Mouse (Mus musculus) neural tube, embryonic 12.5 days (tissue): ENCODE data around the gene Rdx. TPM values are rescaled to one million over a fixed set of nuclear protein-coding genes. Genes with fewer than 3 reads are reported as not detected.

Source experiments
- ATAC-seq: fragments of 200-750 bp; cut with Nextera tagmentation; 2 replicates; pipeline ENCODE4 v1.8.0; 2017; ENCODE audit warnings: low read depth, mild to moderate bottlenecking, moderate TSS enrichment, moderate library complexity; ENCODE audit not compliant: low FRiP score
- H3K27ac ChIP-seq: fragments of 300-500 bp; sonication (generic); 2 replicates; pipeline ENCODE4 v1.5.1; 2016
- H3K27me3 ChIP-seq: fragments of 300-500 bp; sonication (generic); replicated peaks from 2 replicates; pipeline ENCODE4 v1.6.1; 2016; ENCODE audit warnings: mild to moderate bottlenecking
- H3K36me3 ChIP-seq: fragments of 300-500 bp; sonication (generic); 2 replicates; pipeline ENCODE4 v1.6.1; 2016; ENCODE audit warnings: mild to moderate bottlenecking
- H3K4me1 ChIP-seq: fragments of 300-500 bp; sonication (generic); 2 replicates; pipeline ENCODE4 v1.6.1; 2016
- H3K4me2 ChIP-seq: fragments of 300-500 bp; sonication (generic); replicated peaks from 2 replicates; pipeline ENCODE4 v1.6.1; 2016; ENCODE audit warnings: mild to moderate bottlenecking
- H3K4me3 ChIP-seq: fragments of 300-500 bp; sonication (generic); 2 replicates; pipeline ENCODE4 v1.5.1; 2016
- H3K9ac ChIP-seq: fragments of 300-500 bp; sonication (generic); 2 replicates; pipeline ENCODE4 v1.6.1; 2016; ENCODE audit warnings: mild to moderate bottlenecking
- H3K9me3 ChIP-seq: fragments of 300-500 bp; sonication (generic); 2 replicates; pipeline ENCODE4 v1.6.1; 2016; ENCODE audit warnings: mild to moderate bottlenecking
- WGBS: fragments of 180-500 bp; shearing (Covaris S2); methylation state at CpG from one replicate; pipeline ENCODE4 v1.1.7; 2016; 5-methylcytosine and 5-hydroxymethylcytosine counted together
- polyA plus RNA-seq: library from polyadenylated mRNA; unstranded; fragments of >200 nt; fragmentation: Nextera tagmentation; extraction: Ambion mirVana; gene quantifications from 2 replicates; pipeline ENCODE4 v1.2.1, GENCODE M21; 2016

Gene Rdx
- 133 and 136 TPM in 2 replicates for polyA plus RNA-seq

- Histone ChIP-seq H3K36me3 (no peaks in the 10 kb centered on the region), H3K9ac (peak within 1 kb of the TSS; percentile 98), H3K27ac (peak within 1 kb of the TSS; percentile 96), H3K9me3 (no peaks in the 10 kb centered on the region), H3K27me3 (no peaks in the 10 kb centered on the region), H3K4me2 (peak within 1 kb of the TSS; percentile 71), H3K4me1 (peaks cover 24% of the 10 kb centered on the region), H3K4me3 (peak within 1 kb of the TSS; percentile 91)
- peak; percentile 3; the same call in 1 of the 2 replicates for ATAC-seq
- WGBS = 3% methylated on average over 17 of the region's 17 CpGs
These were observed at the start of gene Rdx for GRCm38 (mm10) chr9:52047129-52047820. Gene Rdx, plus strand, starts transcription at chr9:52047173.

- Histone ChIP-seq H3K9me3 (no peaks in the 10 kb centered on the region), H3K4me3 (no peak overlapping the region)
- 59% methylated on average over 4 of the region's 4 CpGs for WGBS
These were observed 43.5 kb upstream of the Rdx start for GRCm38 (mm10) chr9:52003501-52003900.

DNA sequence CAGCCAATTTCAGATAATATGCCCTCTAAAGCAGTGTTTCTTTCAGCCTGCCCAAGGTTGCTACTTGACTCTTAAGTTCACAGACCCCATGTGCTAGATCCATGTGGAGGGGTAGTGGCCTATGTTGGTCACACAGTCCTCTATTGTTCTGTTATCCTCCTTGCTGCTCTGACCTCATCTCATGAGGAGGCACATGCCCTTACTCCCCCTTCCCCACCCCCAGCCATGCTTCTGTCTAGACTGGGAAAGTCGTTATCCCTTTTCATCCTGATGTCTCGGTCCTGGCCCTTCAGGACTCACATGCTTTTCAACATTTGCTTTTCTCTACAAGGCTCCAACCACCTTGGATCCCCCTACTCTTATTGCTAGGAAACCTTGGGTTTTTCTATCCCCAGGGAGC is 39.6 kb upstream of the Rdx start:
- ATAC-seq = no peak
- Histone ChIP-seq H3K27ac (no peak overlapping the region), H3K27me3 (no peaks in the 10 kb centered on the region), H3K4me2 (no peak overlapping the region), H3K9ac (no peak overlapping the region), H3K36me3 (no peaks in the 10 kb centered on the region), H3K4me1 (0 out of 2 replicates have a peak, but pooled peaks cover 3% of the 10 kb centered on the region), H3K4me3 (no peak overlapping the region), H3K9me3 (no peaks in the 10 kb centered on the region)
- WGBS = 29% methylated on average over 2 of the region's 2 CpGs

More at GRCm38 (mm10) chr9:52003501-52003900, 43.5 kb upstream of the Rdx start:
- H3K4me1 ChIP-seq = 0 out of 2 replicates have a peak, but pooled peaks cover 3% of the 10 kb centered on the region
- ATAC-seq = no peak
- no peaks in the 10 kb centered on the region for H3K27me3 ChIP-seq
- H3K27ac ChIP-seq = no peak overlapping the region
- H3K9ac ChIP-seq = no peak overlapping the region
- H3K4me2 ChIP-seq = no peak overlapping the region
- no peaks in the 10 kb centered on the region for H3K36me3 ChIP-seq

DNA sequence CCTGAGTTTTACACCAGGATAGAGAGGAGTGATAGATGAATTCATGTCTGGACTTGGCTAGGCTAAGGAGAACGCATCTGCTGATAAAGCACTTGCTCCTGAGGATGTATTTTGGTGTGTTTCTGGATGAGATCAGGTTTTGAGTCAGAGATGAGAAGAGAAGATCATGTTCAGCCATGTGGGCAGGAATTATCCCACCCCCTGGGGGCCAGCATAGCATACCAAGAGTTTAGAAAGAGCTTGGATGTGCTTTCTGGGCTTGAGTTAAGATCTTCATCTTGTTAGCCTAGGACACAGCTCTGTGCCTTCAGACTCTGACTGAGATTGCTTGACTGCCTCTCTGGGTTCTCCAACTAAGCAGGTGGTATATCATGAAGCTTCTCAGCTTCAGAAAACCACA is 38.5 kb upstream of the Rdx start:
- no peaks in the 10 kb centered on the region for H3K36me3 ChIP-seq
- no peaks in the 10 kb centered on the region for H3K9me3 ChIP-seq
- H3K4me1 ChIP-seq = 0 out of 2 replicates have a peak, but pooled peaks cover 3% of the 10 kb centered on the region
- no peaks in the 10 kb centered on the region for H3K27me3 ChIP-seq
- no peak for ATAC-seq
- 88% methylated on average over 1 of the region's 1 CpGs for WGBS
- no peak overlapping the region for H3K4me2 ChIP-seq
- no peak overlapping the region for H3K4me3 ChIP-seq
- H3K9ac ChIP-seq = no peak overlapping the region
- no peak overlapping the region for H3K27ac ChIP-seq

DNA sequence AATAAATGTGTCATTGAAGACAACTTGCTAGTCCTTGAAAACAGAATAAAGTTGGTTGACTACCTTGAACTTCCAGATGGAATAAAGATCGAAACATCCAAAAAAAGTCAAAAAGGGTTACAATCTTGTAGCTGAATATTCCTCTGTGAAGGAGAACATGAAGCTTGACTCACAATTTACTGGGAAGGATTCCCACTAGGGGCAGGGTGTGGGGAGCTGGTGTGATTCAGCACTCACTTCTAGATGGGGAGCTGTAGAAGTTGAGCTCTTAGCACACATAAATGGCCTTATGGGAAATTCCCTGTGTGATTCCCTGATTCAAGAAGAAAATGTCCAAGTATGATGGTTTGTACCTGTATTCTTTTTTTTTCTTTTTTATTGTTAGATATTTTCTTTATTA is 34.7 kb upstream of the Rdx start:
- ATAC-seq = no peak
- no peak overlapping the region for H3K4me2 ChIP-seq
- 90% methylated on average over 1 of the region's 1 CpGs for WGBS

GRCm38 (mm10) chr9:52012781-52013436 is 34.1 kb upstream of the Rdx start:
- H3K27me3 ChIP-seq = no peaks in the 10 kb centered on the region
- ATAC-seq = no peak
- H3K9me3 ChIP-seq = no peaks in the 10 kb centered on the region
- no peak overlapping the region for H3K27ac ChIP-seq
- WGBS = 84% methylated on average over 5 of the region's 5 CpGs
- no peak overlapping the region for H3K9ac ChIP-seq
- no peak overlapping the region for H3K4me3 ChIP-seq
- no peak overlapping the region for H3K4me2 ChIP-seq
- H3K4me1 ChIP-seq = no peaks in the 10 kb centered on the region
- no peaks in the 10 kb centered on the region for H3K36me3 ChIP-seq

More for the DNA sequence above, 34.7 kb upstream of the Rdx start:
- Histone ChIP-seq H3K4me1 (0 out of 2 replicates have a peak, but pooled peaks cover 2% of the 10 kb centered on the region), H3K27me3 (no peaks in the 10 kb centered on the region), H3K36me3 (no peaks in the 10 kb centered on the region), H3K4me3 (no peak overlapping the region), H3K27ac (no peak overlapping the region), H3K9me3 (no peaks in the 10 kb centered on the region), H3K9ac (no peak overlapping the region)

- no peaks in the 10 kb centered on the region for H3K9me3 ChIP-seq
- no peak overlapping the region for H3K4me3 ChIP-seq
- no peaks in the 10 kb centered on the region for H3K4me1 ChIP-seq
- ATAC-seq = no peak
- no peaks in the 10 kb centered on the region for H3K27me3 ChIP-seq
- H3K4me2 ChIP-seq = no peak overlapping the region
- 77% methylated on average over 5 of the region's 5 CpGs for WGBS
- no peak overlapping the region for H3K27ac ChIP-seq
- no peaks in the 10 kb centered on the region for H3K36me3 ChIP-seq
- H3K9ac ChIP-seq = no peak overlapping the region
These were observed 33.0 kb upstream of the Rdx start for GRCm38 (mm10) chr9:52013900-52014455.

DNA sequence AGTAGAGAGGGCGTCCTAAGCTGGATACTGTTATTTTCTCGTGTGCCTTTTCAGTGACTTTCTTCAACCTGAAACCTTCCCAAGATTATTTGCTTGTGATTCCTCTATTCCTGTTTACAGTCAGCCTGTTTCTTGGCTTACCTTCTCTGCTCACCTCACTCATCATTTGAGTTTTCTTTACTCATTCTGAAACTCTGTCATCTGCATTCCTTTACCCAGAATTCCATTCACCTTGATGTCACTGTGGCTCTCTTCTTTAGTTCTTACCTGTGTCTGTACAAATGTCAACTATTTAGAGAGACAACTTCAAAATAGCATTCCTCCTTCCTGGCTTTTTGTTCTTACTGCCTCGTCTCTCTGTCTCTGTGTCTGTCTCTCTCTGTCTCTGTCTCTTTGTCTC is 29.9 kb upstream of the Rdx start:
- H3K9ac ChIP-seq = no peak overlapping the region
- no peaks in the 10 kb centered on the region for H3K4me1 ChIP-seq
- H3K36me3 ChIP-seq = no peaks in the 10 kb centered on the region
- no peak overlapping the region for H3K4me3 ChIP-seq
- H3K4me2 ChIP-seq = no peak overlapping the region
- no peak overlapping the region for H3K27ac ChIP-seq
- H3K9me3 ChIP-seq = no peaks in the 10 kb centered on the region
- WGBS = 90% methylated on average over 3 of the region's 3 CpGs
- H3K27me3 ChIP-seq = no peaks in the 10 kb centered on the region
- no peak for ATAC-seq

DNA sequence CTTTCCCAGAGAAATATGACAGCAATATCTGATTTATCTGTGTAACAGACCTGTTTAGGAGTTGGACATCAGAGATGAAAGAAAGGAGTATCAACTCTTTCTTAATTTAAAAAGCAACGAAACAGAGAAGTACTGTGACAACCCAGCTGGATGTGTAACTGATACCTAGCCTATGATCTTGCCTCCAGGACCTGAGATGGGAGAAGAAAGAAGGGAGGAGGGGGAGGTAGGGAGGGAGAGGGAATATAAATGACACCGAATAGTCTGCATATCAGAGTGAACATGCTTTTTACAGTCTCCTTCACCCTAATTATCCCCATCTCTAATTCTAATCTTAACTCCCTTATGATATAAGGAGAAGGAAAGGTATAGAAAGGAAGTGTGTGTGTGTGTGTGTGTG is 29.1 kb upstream of the Rdx start:
- H3K27me3 ChIP-seq = no peaks in the 10 kb centered on the region
- no peak for ATAC-seq
- no peak overlapping the region for H3K4me3 ChIP-seq
- no peak overlapping the region for H3K4me2 ChIP-seq
- H3K27ac ChIP-seq = no peak overlapping the region
- H3K9me3 ChIP-seq = no peaks in the 10 kb centered on the region
- H3K9ac ChIP-seq = no peak overlapping the region
- no peaks in the 10 kb centered on the region for H3K4me1 ChIP-seq
- WGBS = 86% methylated on average over 2 of the region's 2 CpGs
- H3K36me3 ChIP-seq = no peaks in the 10 kb centered on the region

GRCm38 (mm10) chr9:52018505-52018904 is 28.5 kb upstream of the Rdx start:
- 90% methylated on average over 1 of the region's 1 CpGs for WGBS
- H3K36me3 ChIP-seq = no peaks in the 10 kb centered on the region
- H3K27me3 ChIP-seq = no peaks in the 10 kb centered on the region
- H3K9me3 ChIP-seq = no peaks in the 10 kb centered on the region
- H3K27ac ChIP-seq = no peak overlapping the region
- H3K4me1 ChIP-seq = no peaks in the 10 kb centered on the region
- no peak overlapping the region for H3K9ac ChIP-seq
- H3K4me3 ChIP-seq = no peak overlapping the region
- no peak for ATAC-seq
- no peak overlapping the region for H3K4me2 ChIP-seq

DNA sequence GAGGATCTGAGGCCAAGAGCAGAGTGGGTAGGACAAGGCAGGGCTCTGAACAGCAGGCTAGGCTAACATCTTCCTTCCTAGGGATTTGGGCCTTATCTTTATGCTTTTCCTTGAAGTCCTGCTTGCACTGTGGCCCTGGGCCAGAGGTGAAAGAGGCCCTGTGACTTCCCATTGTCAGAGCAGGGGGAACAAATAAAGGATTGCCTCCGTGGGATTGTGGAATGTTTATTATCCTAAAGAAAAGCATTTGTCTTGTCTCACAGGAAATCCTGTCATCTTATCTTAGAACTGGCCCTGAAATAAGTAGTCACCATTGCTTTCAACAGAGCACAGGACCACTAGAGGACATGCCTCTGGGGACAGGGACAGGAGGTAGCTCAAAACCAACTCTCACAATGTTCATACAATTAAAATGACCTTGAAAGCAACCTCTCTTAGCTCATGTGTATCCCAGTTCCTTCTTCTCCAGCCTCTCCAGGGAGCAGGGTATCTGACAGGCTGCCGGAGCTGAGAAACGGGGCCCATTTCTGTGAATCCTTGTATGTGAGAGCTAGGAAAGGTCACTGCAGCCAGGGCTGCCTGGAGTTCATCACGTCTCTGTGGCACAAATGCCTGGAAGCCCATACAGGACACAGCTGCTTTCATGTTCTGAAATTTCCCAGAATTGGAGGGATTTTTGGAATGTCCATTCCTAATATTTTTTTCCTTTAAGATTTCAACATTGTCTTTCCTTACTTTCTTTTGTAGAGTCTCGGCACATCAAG is 19.5 kb upstream of the Rdx start:
- no peak for ATAC-seq
- Histone ChIP-seq H3K9ac (no peak overlapping the region), H3K36me3 (no peaks in the 10 kb centered on the region), H3K27ac (no peak overlapping the region), H3K9me3 (no peaks in the 10 kb centered on the region), H3K4me3 (no peak overlapping the region), H3K27me3 (no peaks in the 10 kb centered on the region), H3K4me2 (no peak overlapping the region), H3K4me1 (0 out of 2 replicates have a peak, but pooled peaks cover 6% of the 10 kb centered on the region)
- 28% methylated on average over 5 of the region's 5 CpGs for WGBS
